Mouse (Mus musculus) embryonic facial prominence, embryonic 12.5 days (tissue): ENCODE data around the gene Lekr1. TPM values are rescaled to one million over a fixed set of nuclear protein-coding genes. Genes with fewer than 3 reads are reported as not detected.

Experiments used
- ATAC-seq: fragments of 200-750 bp; cut with Nextera tagmentation; 2 replicates; pipeline ENCODE4 v1.8.0; 2017; ENCODE audit not compliant: insufficient number of reproducible peaks, insufficient read depth, low FRiP score, low TSS enrichment
- H3K27ac ChIP-seq: fragments of 300-500 bp; sonication (generic); 2 replicates; pipeline ENCODE4 v1.5.1; 2016; ENCODE audit warnings: mild to moderate bottlenecking
- H3K27me3 ChIP-seq: fragments of 300-500 bp; sonication (generic); 2 replicates; pipeline ENCODE4 v1.6.1; 2016; ENCODE audit warnings: mild to moderate bottlenecking, moderate library complexity
- H3K36me3 ChIP-seq: fragments of 300-500 bp; sonication (generic); 2 replicates; pipeline ENCODE4 v1.6.1; 2016; ENCODE audit warnings: mild to moderate bottlenecking
- H3K4me1 ChIP-seq: fragments of 300-500 bp; sonication (generic); 2 replicates; pipeline ENCODE4 v1.6.1; 2016
- H3K4me2 ChIP-seq: fragments of 300-500 bp; sonication (generic); replicated peaks from 2 replicates; pipeline ENCODE4 v1.6.1; 2016; ENCODE audit warnings: mild to moderate bottlenecking, moderate library complexity
- H3K4me3 ChIP-seq: fragments of 300-500 bp; sonication (generic); 2 replicates; pipeline ENCODE4 v1.5.1; 2016; ENCODE audit warnings: mild to moderate bottlenecking
- H3K9ac ChIP-seq: fragments of 300-500 bp; sonication (generic); 2 replicates; pipeline ENCODE4 v1.6.1; 2016; ENCODE audit warnings: mild to moderate bottlenecking, moderate library complexity
- H3K9me3 ChIP-seq: fragments of 300-500 bp; sonication (generic); 2 replicates; pipeline ENCODE4 v1.6.1; 2016; ENCODE audit warnings: mild to moderate bottlenecking, moderate library complexity
- WGBS: fragments of 180-500 bp; shearing (Covaris S2); methylation state at CpG from one replicate; pipeline ENCODE4 v1.1.7; 2016; 5-methylcytosine and 5-hydroxymethylcytosine counted together
- polyA plus RNA-seq: library from polyadenylated mRNA; unstranded; fragments of >200 nt; fragmentation: Nextera tagmentation; extraction: Ambion mirVana; gene quantifications from 2 replicates; pipeline ENCODE4 v1.2.1, GENCODE M21; 2016

The Lekr1 gene
- polyA plus RNA-seq, 1 experiment from 2014 or later = 9.6 TPM

GRCm38 (mm10) chr3:65658081-65658612, 7.9 kb upstream of the Lekr1 start:
- no peaks in the 10 kb centered on the region for H3K9me3 ChIP-seq
- H3K36me3 ChIP-seq = no peaks in the 10 kb centered on the region
- H3K9ac ChIP-seq = peak overlapping the region; percentile 70; the same call in 1 of the 2 replicates
- 8% methylated on average over 18 of the region's 18 CpGs for WGBS
- no peak overlapping the region for H3K27ac ChIP-seq
- ATAC-seq = no peak
- H3K4me2 ChIP-seq = peak overlapping the region; percentile 89
- peak overlapping the region; percentile 49 for H3K4me3 ChIP-seq
- H3K27me3 ChIP-seq = peaks cover 8% of the 10 kb centered on the region
- H3K4me1 ChIP-seq = no peaks in the 10 kb centered on the region

GRCm38 (mm10) chr3:65658721-65659619, 7.1 kb upstream of the Lekr1 start:
- ATAC-seq = peak; percentile 75
- H3K27ac ChIP-seq = peak overlapping the region; percentile 65
- no peaks in the 10 kb centered on the region for H3K36me3 ChIP-seq
- H3K4me2 ChIP-seq = peak overlapping the region; percentile 89
- no peaks in the 10 kb centered on the region for H3K4me1 ChIP-seq
- peak overlapping the region; percentile 70 for H3K9ac ChIP-seq
- H3K9me3 ChIP-seq = no peaks in the 10 kb centered on the region
- 1% methylated on average over 72 of the region's 72 CpGs for WGBS
- H3K4me3 ChIP-seq = peak overlapping the region; percentile 49
- H3K27me3 ChIP-seq = peaks cover 8% of the 10 kb centered on the region

- WGBS = 2% methylated on average over 9 of the region's 9 CpGs
- no peaks in the 10 kb centered on the region for H3K9me3 ChIP-seq
- no peaks in the 10 kb centered on the region for H3K4me1 ChIP-seq
- peak overlapping the region; percentile 65 for H3K27ac ChIP-seq
- H3K27me3 ChIP-seq = peaks cover 8% of the 10 kb centered on the region
- ATAC-seq = peak; percentile 19; the same call in 1 of the 2 replicates
- no peaks in the 10 kb centered on the region for H3K36me3 ChIP-seq
- peak overlapping the region; percentile 89 for H3K4me2 ChIP-seq
- peak overlapping the region; percentile 70 for H3K9ac ChIP-seq
- H3K4me3 ChIP-seq = peak overlapping the region; percentile 49
Observed at GRCm38 (mm10) chr3:65659620-65659932, 6.5 kb upstream of the Lekr1 start.

- ATAC-seq = no peak
- Histone ChIP-seq H3K9me3 (no peaks in the 10 kb centered on the region), H3K9ac (no peak overlapping the region), H3K27ac (no peak overlapping the region), H3K4me1 (no peaks in the 10 kb centered on the region), H3K36me3 (no peaks in the 10 kb centered on the region), H3K27me3 (peaks cover 8% of the 10 kb centered on the region), H3K4me3 (no peak overlapping the region), H3K4me2 (no peak overlapping the region)
- WGBS = 93% methylated on average over 4 of the region's 4 CpGs
Observed at GRCm38 (mm10) chr3:65660336-65660735, 5.7 kb upstream of the Lekr1 start.

- H3K9ac ChIP-seq = no peak overlapping the region
- no peaks in the 10 kb centered on the region for H3K36me3 ChIP-seq
- no peak overlapping the region for H3K4me3 ChIP-seq
- peaks cover 3% of the 10 kb centered on the region for H3K27me3 ChIP-seq
- WGBS = 76% methylated on average over 3 of the region's 3 CpGs
- no peak overlapping the region for H3K27ac ChIP-seq
- ATAC-seq = no peak
- no peaks in the 10 kb centered on the region for H3K9me3 ChIP-seq
- no peak overlapping the region for H3K4me2 ChIP-seq
- H3K4me1 ChIP-seq = no peaks in the 10 kb centered on the region
Observed at GRCm38 (mm10) chr3:65661731-65662130, 4.3 kb upstream of the Lekr1 start.

GRCm38 (mm10) chr3:65663176-65663575, 2.9 kb upstream of the Lekr1 start:
- 54% methylated on average over 11 of the region's 11 CpGs for WGBS
- H3K9ac ChIP-seq = no peak overlapping the region
- ATAC-seq = no peak

GRCm38 (mm10) chr3:65670216-65670615, 4.2 kb downstream of the Lekr1 start:
- Histone ChIP-seq H3K9me3 (no peaks in the 10 kb centered on the region), H3K36me3 (no peaks in the 10 kb centered on the region), H3K4me1 (no peaks in the 10 kb centered on the region), H3K27ac (no peak overlapping the region), H3K4me2 (no peak overlapping the region), H3K9ac (no peak overlapping the region), H3K4me3 (no peak overlapping the region), H3K27me3 (no peaks in the 10 kb centered on the region)
- ATAC-seq = no peak
- WGBS = 46% methylated on average over 6 of the region's 6 CpGs

More at GRCm38 (mm10) chr3:65663176-65663575, 2.9 kb upstream of the Lekr1 start:
- Histone ChIP-seq H3K27ac (no peak overlapping the region), H3K36me3 (no peaks in the 10 kb centered on the region), H3K9me3 (no peaks in the 10 kb centered on the region), H3K4me3 (no peak overlapping the region), H3K4me2 (no peak overlapping the region), H3K27me3 (no peaks in the 10 kb centered on the region), H3K4me1 (no peaks in the 10 kb centered on the region)

- Histone ChIP-seq H3K4me1 (no peaks in the 10 kb centered on the region), H3K9ac (no peak overlapping the region), H3K27me3 (no peaks in the 10 kb centered on the region), H3K4me2 (no peak overlapping the region), H3K27ac (no peak overlapping the region), H3K9me3 (no peaks in the 10 kb centered on the region), H3K36me3 (no peaks in the 10 kb centered on the region), H3K4me3 (no peak overlapping the region)
- ATAC-seq = no peak
- 42% methylated on average over 8 of the region's 8 CpGs for WGBS
Observed at GRCm38 (mm10) chr3:65673725-65674124, 7.7 kb downstream of the Lekr1 start.

GRCm38 (mm10) chr3:65680612-65681011, 14.6 kb downstream of the Lekr1 start:
- Histone ChIP-seq H3K27ac (no peak overlapping the region), H3K36me3 (no peaks in the 10 kb centered on the region), H3K27me3 (no peaks in the 10 kb centered on the region), H3K4me2 (no peak overlapping the region), H3K9ac (no peak overlapping the region), H3K4me1 (no peaks in the 10 kb centered on the region), H3K9me3 (no peaks in the 10 kb centered on the region), H3K4me3 (no peak overlapping the region)
- ATAC-seq = no peak
- 85% methylated on average over 1 of the region's 1 CpGs for WGBS

GRCm38 (mm10) chr3:65689705-65690104, 23.7 kb downstream of the Lekr1 start:
- Histone ChIP-seq H3K4me1 (no peaks in the 10 kb centered on the region), H3K9me3 (no peaks in the 10 kb centered on the region), H3K9ac (no peak overlapping the region), H3K27ac (no peak overlapping the region), H3K4me3 (no peak overlapping the region), H3K36me3 (no peaks in the 10 kb centered on the region), H3K27me3 (no peaks in the 10 kb centered on the region), H3K4me2 (no peak overlapping the region)
- ATAC-seq = no peak
- 27% methylated on average over 2 of the region's 2 CpGs for WGBS

GRCm38 (mm10) chr3:65690850-65691249, 24.8 kb downstream of the Lekr1 start:
- Histone ChIP-seq H3K9ac (no peak overlapping the region), H3K27me3 (no peaks in the 10 kb centered on the region), H3K27ac (no peak overlapping the region), H3K36me3 (no peaks in the 10 kb centered on the region), H3K4me2 (no peak overlapping the region), H3K4me1 (no peaks in the 10 kb centered on the region), H3K9me3 (no peaks in the 10 kb centered on the region), H3K4me3 (no peak overlapping the region)
- WGBS = 87% methylated on average over 2 of the region's 2 CpGs
- no peak for ATAC-seq

GRCm38 (mm10) chr3:65699704-65700103, 33.7 kb downstream of the Lekr1 start:
- Histone ChIP-seq H3K4me3 (no peak overlapping the region), H3K9ac (no peak overlapping the region), H3K27me3 (no peaks in the 10 kb centered on the region), H3K4me1 (no peaks in the 10 kb centered on the region), H3K36me3 (no peaks in the 10 kb centered on the region), H3K9me3 (no peaks in the 10 kb centered on the region), H3K4me2 (no peak overlapping the region), H3K27ac (no peak overlapping the region)
- 76% methylated on average over 1 of the region's 1 CpGs for WGBS
- ATAC-seq = no peak
